Mouse (Mus musculus): Measurements from ENCODE around the gene Msh3.
"Not testable (repeated sequence)": the region's sequence is repeated elsewhere in the genome, so short reads cannot be mapped to it uniquely, and the experiment has no call there.

GRCm38 (mm10) chr13:92172686-92173085 lies 182.1 kb downstream of the Msh3 start:
- TF ChIP-seq POLR2A (IDR thresholded peaks at IDR 0.05; ENCODE audit: insufficient read depth, low read length); EP300 (IDR thresholded peaks at IDR 0.05; ENCODE audit: insufficient read depth, low read depth, low read length): not testable (repeated sequence)

Measured in ES-Bruce4 (cell line).